Mouse (Mus musculus) lung, postnatal 25 days (tissue): Measurements from ENCODE around the gene Kcnma1.

Experiments
- DNase-seq: peaks from one replicate; pipeline ENCODE4 v3.0.0; 2022; ENCODE audit warnings: low spot score

Gene Kcnma1

DNA sequence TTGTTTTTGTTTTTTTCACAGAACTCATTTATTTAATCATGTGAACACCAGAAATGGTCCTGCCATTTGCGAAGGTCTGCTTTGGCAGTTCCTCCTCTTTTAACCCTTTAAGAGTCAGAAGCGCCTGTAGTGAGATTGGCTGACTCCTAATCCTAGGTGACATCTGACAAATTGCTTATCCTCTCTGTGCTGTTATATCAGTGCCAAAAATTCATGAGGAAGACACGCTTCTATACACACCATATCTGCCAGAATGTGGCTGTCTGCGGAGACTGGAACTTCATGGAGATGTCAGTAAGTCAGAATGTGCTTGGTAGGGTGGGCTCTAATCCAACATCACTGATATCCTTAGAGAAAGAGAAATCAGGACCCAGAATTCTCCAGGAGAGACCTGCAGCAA lies 157.3 kb downstream of the Kcnma1 start:
- DNase-seq = no peak

DNA sequence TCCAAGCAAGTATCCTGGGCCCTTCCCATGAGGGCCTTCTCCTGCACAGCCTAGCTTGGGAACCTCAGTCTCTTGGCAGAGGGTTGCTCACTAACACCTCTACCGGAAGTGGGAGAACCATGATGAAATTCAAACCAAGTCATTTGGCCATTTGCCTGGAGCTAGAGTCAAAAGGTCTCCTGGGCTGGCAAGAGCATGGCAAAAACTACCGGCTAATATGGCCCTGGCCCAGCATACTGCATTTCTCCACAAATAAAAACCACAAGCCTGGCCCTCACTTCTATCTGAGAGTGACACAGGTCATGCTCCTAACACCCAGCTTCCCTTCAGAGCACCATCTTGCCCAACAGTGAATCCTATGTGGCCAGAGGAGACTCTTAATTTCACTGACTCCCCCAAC lies 159.3 kb downstream of the Kcnma1 start:
- peak; percentile 19 for DNase-seq

DNA sequence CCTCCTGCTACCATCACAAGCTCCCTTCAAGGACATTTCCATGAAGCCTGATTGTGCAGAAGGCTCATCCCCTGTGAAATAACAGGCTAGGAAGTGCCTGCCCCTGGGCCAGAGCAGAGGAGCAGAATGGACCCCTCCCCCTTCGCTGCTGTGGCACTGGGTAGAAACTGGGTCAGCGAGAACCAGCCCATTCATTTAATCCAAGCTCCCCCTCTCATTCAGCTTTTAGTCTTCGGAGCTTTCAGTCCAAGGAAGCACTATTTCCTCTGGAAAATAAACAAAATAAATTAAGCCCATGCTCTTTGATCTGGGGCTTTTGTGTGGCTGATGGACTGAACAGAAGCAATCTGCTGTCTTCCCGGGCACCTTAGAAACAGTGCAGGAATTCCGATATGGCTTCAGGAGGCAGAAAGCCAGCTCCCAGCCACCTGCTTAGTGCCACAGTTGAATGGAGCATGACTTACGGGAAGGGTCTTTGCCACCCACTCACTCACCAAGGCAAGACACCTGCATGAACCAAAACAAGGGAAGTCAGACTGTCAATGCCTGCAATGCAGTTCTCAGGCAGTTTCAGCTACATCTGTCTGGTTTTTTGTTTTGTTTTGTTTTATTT lies 165.7 kb downstream of the Kcnma1 start:
- no peak for DNase-seq

DNA sequence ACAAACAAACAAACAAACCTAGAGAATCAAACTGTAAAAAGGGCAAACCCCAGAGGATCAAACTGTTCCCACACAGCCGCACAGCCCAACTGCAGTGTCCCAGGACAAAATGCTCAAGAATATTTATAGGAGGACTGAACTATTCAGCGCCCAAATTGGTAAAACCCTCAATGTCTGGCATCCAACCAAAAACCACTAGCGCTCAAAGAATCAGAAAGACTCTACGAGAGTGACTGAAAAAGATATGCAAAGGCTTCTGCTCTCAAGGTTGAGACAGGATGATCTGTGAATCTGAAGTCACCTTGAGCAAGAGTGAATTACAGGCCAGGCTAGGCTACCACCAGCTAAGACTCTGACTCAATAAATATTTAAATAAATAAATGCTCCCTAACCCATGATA lies 167.6 kb downstream of the Kcnma1 start:
- DNase-seq = no peak

DNA sequence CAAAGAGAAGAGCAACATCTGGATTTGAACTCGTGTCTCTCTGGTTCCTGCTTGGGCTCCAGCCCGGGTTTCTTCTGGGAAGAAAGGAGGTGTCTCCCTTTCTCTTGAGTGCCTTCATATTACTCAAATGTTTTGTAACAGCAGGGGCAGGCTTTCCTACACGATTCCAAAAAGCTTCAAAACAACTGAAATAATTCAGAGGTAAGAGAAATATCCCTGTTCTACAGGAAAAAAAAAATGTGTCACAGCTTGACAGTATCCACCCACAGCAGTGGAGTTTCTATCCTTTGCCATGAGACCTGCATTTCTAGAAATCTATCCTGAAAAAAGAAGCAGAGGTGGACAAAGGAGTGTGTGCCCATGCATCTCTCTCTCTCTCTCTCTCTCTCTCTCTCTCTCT lies 172.3 kb downstream of the Kcnma1 start:
- no peak for DNase-seq

DNA sequence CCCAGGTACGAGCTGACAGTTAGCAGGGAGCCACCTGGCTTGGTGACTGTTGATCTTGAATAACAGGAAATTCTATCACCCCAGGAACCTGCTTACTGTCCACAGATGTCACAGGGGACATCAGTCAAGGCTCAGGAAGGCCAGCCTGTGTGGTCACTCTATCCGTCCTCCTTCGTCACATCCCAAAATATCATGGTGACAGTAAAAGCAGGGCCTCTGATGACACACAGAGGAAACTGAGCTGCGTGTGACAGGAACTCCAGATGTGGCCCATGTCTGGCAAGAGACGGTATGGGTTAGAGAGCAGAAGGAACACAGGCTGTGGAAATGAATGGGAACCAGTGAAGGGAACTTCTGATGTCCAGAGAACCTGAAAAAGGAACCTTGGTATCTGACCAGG lies 174.7 kb downstream of the Kcnma1 start:
- no peak for DNase-seq

DNA sequence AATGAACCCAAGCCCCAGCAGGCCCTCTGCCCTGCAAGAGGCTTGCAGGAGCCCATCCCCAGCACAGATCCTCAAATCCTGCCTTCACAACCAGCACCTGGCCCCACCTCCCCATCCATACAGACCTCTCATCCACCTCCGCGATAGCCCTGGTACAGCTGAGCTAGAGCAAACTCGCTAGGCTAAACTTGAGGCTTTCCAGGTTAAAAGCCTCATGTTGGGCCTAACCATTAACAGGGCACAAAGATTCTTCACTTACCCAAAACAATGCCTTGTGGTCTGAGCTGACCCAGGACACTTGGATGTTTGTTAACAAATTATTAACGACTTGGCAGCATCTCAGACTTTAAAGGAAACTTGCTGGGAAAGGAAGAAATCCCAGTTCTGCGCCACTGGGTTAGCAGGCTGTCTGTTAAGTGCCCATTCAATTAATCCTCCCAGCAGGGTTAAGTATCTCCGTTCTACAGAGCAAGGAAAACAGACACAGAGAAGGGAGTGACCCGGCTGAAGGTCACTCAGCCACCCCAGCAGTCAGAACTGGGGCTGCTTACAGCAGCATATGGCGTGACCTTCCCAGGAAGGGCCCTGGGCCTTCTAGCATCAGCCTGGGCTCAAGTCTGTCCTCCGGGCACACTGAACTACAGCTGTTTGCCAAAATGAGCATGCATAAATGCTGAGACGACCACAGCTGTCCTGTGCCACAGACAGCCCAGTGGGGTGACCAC lies 178.7 kb downstream of the Kcnma1 start:
- no peak for DNase-seq

DNA sequence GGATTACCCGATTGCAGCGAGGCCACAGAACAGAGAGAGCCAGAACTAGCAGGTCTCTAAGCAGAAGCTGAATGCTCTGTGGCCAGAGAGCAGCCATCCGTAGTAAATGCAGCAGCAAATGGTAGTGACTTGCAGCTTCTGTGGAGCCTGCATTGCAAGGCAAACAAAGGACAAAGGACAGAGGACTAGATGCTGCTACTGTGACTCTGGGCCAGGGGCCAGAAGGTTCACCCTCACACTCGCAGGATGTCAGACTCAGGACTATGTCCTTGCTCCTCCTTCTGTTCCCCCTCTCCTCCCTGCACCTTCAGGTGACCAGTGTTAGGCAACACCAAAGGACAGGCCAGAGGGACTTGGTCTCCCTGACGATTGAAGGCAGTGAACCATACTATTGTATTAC lies 183.0 kb downstream of the Kcnma1 start:
- no peak for DNase-seq

DNA sequence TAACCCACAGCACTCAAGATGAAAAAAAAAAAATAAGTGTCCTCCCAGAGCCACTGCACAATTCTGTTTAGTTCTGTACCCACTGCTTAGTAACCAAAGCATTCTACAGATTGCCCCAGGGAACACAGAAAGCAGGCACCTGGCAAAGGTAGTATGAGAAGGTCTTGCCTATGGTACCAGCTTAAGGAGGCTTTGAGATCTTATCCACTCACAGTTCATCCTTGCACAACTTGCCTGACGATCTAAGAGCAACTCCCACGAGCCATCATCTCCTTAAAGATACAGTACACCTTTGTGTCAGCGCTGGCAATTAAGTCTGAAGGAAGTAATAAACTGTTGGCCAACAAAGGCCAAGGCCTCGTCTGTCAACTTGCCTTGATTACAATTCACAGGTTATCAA lies 184.0 kb downstream of the Kcnma1 start:
- DNase-seq = no peak

DNA sequence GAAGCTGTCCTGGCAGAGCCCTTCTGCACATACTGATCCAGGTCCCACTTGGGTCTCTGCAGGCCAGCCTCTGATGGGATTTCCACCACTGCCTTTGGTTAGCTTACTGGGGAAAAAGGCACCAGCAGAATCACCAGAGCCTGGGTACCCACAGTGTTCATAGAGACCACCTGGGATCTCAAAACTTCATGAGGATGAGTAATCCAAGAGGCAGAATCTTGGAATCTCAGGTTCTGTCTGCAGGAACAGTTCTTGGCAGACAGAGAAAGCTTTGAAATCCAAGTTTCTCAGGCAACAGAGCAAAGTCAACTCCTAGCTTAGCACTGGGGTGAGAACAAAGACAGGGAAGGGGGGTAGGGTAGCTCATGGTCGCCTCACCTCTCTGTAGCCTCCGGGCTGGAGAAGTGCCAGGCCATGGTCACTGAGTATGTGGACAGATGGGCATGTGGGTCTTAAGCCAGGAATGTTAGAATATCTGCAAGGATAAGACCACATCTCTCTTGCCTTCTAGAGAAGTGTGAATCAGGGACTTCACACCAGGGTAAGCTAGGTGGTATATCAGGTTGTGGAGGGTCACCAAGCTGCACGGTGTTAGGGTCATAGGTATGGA lies 185.5 kb downstream of the Kcnma1 start:
- no peak for DNase-seq

DNA sequence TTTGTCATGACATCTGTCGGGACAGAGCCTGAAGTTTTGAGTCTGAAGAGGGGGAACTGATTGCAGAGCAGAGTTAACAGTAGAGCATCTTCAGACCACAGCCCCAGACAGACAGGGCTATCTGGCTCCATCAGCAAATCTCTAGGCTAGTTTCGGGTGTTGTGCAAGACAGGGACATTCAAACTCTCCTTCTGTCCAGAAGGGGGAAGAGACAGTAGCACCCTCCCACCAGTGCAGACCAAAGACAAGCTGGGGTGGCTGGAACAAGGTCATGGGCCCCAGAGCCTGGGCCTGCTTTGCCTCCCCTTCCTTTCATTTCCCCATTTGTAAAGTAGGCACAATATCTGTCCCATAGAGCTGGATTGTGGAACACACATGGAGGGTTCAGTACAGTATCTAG lies 189.4 kb downstream of the Kcnma1 start:
- no peak for DNase-seq

DNA sequence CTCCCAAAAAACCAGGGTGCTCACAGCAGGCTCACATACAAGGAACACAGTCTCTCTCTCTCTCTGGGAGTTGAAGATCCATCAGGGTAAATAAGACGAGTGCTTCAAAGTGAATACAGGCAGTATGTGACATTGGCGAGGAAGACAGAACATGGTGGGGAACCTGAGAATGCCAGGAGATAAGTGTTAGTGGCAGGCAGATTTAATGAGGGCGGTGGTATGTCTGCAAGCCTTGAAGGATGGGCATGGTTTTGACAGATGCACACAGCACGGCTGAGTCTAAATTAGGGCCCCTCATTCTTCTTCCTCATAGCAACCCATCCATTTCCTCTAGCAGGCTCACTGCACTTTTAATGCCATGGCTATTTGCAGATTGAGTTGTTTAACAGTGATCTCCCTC lies 190.0 kb downstream of the Kcnma1 start:
- DNase-seq = no peak

DNA sequence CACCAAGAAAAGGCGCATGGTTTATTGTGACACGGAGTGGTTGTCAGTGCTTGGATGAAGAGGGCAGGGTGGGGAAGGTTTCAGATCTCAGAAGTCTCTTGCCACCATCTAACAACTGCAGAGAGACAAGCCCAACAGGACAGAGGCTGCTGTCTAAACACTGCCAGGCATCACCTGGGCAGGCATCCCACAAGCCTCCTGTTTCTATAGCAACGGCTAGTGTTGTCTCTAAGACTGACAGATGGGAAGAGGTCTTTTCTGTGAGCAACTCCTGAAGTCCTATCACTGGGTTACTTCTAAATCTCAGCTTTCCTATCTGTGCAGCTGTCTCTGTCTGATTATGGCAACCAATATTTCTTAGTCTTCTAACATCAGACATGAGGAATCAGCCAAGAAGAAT lies 196.7 kb downstream of the Kcnma1 start:
- no peak for DNase-seq

DNA sequence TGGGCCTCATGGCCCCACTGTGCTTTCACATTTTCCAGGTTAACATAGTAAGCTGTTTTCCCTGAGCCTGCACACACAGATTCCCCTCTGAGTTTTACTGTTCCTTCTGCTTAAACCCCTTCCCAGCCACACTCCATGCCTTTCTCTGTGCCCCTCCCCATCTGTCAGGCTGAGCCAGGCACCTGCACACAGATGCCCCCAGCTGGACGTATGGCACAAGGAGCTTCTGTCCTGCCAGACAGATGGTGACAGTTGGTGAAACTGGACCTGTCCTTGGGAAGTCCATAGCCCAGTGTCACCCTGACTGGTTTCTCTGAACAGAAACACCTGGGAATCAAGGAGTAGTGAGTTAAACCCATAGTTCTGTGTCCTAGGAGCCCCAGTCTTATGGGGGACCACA lies 204.2 kb downstream of the Kcnma1 start:
- DNase-seq = no peak

DNA sequence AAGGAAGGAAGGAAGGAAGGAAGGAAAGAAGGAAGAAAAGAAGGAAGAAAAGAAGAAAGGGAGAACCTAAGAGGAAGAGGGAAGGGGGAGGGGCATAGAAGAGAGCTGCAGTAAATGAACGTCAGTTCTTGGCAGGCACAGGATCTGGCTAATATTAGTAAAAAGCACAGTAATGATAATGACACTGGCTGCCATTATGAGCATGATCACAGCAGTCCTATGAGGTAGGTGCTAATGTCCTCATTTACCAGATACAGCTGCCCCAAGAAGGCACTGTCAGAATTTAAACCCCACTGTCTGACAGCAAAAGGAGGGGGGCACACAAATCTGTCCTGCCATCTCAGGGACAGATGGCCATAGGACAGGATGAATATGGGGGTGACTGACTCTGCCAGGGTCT lies 205.2 kb downstream of the Kcnma1 start:
- no peak for DNase-seq

DNA sequence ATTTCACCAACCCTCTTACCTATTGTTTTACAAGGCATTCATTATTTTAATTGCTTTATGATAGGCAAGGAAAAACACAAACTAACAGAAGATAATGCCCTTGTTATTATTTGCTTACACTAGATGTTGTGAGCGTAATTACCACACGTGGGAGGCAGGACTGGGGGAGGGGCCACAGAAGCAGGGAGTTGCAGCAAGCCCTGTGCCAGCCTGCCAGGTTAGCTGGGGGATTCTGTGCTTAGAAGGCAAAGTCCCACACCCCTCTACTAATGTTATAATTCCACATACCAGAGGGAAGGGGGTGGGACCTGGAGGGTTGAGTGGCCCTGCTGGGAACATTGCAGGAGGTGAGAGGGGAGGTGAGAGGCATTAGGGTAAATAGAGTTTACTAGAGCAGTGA lies 207.9 kb downstream of the Kcnma1 start:
- no peak for DNase-seq

DNA sequence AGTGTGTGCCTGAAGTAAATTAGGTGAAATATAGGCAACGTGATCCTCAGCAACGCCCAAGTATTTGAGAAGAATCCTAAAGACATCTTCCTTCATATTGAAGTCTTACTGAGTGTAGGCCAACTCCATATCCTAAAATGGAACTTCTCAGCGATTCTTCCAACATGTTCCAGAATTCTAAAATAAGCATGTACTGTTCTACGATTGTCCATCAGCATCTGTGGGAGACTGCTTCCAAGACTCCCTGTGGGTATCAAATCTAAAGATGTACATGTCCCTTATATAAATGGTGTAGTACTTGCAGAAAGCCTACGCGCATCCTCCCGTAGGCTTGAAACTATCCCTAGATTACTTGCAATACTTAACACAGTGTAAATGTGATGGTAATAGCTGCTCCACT lies 217.4 kb downstream of the Kcnma1 start:
- no peak for DNase-seq

DNA sequence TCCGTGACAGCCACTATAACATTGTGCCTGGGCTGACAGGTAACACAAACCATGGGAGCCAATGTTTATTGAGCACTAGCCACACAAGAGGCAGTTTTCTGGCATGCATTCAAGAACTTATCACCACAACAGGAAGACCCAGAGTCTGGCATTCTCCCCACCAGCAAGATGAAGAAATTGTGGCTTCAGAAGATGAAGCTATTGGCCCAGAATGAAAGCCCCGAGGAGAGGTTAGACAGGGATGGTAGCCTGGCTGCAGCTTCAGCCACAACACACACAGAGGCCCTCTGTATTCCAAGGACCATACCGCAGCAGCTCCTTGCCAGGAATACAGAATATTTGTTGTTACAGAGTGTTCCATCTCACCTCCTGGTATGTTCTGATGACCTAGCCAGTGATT lies 221.6 kb downstream of the Kcnma1 start:
- no peak for DNase-seq

DNA sequence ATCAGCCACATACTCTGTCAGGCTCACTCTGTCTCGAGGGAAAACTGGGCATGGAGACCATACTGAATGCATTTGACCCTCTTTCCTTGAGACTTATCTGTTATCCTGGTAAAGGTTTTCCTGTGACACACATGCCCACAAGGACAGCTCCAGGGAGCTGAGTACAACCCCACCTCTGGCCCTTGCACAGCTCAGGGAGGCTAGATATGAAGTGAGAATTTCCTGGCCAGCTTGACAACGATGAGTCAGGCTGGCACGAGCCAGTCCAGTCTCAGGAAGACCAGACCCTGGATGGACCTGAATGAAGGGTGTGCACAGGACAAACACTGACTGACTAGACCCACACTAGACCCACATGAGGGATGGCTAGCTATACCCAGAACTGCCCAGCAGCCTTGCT lies 222.2 kb downstream of the Kcnma1 start:
- DNase-seq = no peak

DNA sequence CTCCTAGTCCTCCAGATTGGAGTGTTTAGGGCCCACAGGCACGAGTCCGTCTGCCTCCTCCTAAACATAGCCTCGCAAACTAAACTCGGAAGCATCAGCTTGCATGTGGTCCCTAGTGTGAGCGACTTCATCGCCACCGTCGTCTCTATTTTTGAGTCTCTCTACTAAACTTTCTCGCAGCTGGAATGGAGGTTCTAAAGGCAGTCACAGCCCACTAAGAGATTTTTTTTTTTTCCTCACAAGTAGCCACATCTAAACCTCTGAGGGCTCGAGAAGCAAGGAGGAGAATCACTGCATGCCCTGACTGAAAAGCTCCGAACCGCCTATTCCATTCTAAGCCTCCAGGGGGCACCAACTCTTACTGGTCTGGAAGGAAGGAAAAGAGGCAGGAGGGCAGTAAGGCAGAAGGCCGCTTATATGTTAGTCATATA lies 223.0 kb downstream of the Kcnma1 start:
- DNase-seq = peak; percentile 39

DNA sequence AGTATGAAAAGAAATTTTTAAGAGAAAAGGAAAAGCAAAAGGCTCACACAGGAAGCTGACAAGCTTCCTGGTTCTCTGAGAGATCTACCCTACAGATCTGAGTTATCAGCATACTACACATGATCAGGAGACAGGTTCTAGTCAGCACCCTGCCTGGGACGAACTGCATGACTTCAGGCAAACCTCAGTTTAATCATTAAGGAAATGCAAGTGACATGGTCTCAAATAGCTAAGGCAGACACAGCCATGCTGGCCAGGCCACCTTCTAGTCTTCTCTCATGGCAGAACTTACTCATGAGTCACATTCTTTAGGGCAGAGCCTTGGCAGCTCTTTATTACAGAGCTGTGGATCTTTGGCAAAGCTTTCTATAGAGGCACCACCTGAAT lies 227.6 kb downstream of the Kcnma1 start:
- no peak for DNase-seq

DNA sequence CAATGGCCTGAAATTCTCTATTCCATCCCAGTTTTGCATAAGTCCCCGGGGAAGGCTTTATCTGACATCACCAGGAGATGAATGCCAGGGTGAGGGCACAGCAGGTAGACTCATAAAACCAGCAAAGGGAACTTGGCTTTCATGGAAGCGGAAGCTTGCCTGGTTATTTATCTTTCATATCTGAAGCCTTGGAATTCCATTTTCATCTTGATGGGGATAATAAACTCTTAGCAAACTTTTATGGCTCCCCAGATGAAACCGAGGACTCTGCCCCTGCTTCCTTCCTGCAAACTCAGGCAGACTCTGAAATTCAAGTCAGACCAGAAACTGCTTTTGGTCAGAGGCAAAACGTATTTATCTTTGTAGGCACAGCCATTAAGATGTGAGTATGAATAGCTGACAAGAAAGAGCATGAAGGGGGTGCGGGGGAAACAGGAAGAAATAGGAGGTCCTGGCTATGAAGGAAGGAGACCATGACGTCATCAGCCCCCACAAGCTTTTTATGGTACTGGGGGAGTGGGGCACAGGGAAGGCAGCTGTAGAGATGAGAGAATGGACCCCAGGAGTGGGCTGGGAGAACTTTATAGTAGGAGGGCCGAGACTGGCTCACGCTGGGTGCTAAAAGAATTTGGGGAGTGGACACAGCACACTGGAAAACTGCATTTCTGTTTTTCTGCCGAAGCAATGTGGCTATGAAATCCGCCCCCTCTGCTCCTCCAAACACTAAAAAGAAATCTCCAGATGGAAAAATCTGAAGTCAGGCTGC lies 228.2 kb downstream of the Kcnma1 start:
- DNase-seq = no peak
